Mouse (Mus musculus) testis, adult 2 months (tissue): ENCODE data around the gene Asic2. TPM values are rescaled to one million over a fixed set of nuclear protein-coding genes. Genes with fewer than 3 reads are reported as not detected.

Experiments
- H3K27ac ChIP-seq: fragments of 200-500 bp; 2 replicates; pipeline ENCODE4 v1.5.1; 2012; ENCODE audit warnings: low read depth, low read length; ENCODE audit not compliant: control insufficient read depth, insufficient read depth
- H3K27me3 ChIP-seq: fragments of 200-500 bp; 2 replicates; pipeline ENCODE4 v1.6.1; 2012; ENCODE audit warnings: mild to moderate bottlenecking, low read length, moderate library complexity; ENCODE audit not compliant: control insufficient read depth, insufficient read depth
- H3K36me3 ChIP-seq: fragments of 200-500 bp; 2 replicates; pipeline ENCODE4 v1.6.1; 2012; ENCODE audit warnings: mild to moderate bottlenecking, low read length; ENCODE audit not compliant: control insufficient read depth, insufficient read depth
- H3K4me1 ChIP-seq: fragments of 200-500 bp; 2 replicates; pipeline ENCODE4 v1.6.1; 2012; ENCODE audit warnings: low read length; ENCODE audit not compliant: control insufficient read depth, insufficient read depth
- H3K4me3 ChIP-seq: fragments of 200-500 bp; 2 replicates; pipeline ENCODE4 v1.5.1; 2012; ENCODE audit warnings: low read depth, mild to moderate bottlenecking, low read length, moderate library complexity, mixed read lengths; ENCODE audit not compliant: control insufficient read depth
- CTCF ChIP-seq: fragments of 200-500 bp; IDR thresholded peaks from 2 replicates; pipeline ENCODE4 v1.5.1; 2012; ENCODE audit warnings: low read depth, mild to moderate bottlenecking, inconsistent platforms, low read length, moderate library complexity; ENCODE audit not compliant: control insufficient read depth, insufficient read depth, insufficient replicate concordance
- POLR2A ChIP-seq: fragments of 200-500 bp; IDR thresholded peaks from 2 replicates; pipeline ENCODE4 v1.6.1; 2012; ENCODE audit warnings: low read depth, mild to moderate bottlenecking, inconsistent platforms, low read length, moderate library complexity; ENCODE audit not compliant: control insufficient read depth
- polyA plus RNA-seq: library from polyadenylated mRNA; depleted of rRNA; stranded (reverse); fragments of >200 nt; gene quantifications from 2 replicates; pipeline ENCODE4 v1.2.3, GENCODE M21; 2012

The Asic2 gene
- polyA plus RNA-seq, 1 experiment = 0.41 TPM

- no peaks in the 10 kb centered on the region for H3K27me3 ChIP-seq
- H3K27ac ChIP-seq = no peak overlapping the region
- no peaks in the 10 kb centered on the region for H3K4me1 ChIP-seq
- no peak overlapping the region for H3K4me3 ChIP-seq
- H3K36me3 ChIP-seq = no peaks in the 10 kb centered on the region
- TF ChIP-seq POLR2A (no peak), CTCF (no peak)
Observed at GRCm38 (mm10) chr11:81060077-81060476, 908.2 kb downstream of the Asic2 start.

DNA sequence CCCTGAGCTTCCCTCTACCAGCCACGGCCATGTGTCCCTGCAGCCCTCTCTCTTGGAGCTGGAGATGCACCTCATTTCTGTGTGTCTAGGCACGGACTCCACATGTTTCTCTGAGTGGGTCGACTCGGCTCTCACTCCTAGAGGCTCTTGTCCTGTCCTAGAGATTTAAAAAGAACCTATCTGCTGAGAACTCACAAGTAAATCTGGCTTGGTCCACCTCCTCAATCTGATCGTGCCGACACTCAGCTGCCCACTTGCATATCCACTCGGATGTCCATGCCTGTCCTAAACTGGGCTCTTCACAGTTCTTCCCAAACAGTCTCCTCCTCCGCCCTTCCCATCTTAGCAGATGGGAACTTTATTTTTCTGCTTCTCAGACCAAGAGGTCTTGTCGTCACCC lies 908.7 kb downstream of the Asic2 start:
- no peak overlapping the region for H3K4me3 ChIP-seq
- no peaks in the 10 kb centered on the region for H3K4me1 ChIP-seq
- no peaks in the 10 kb centered on the region for H3K27me3 ChIP-seq
- H3K36me3 ChIP-seq = no peaks in the 10 kb centered on the region
- H3K27ac ChIP-seq = no peak overlapping the region
- TF ChIP-seq CTCF = no peak
- TF ChIP-seq POLR2A = no peak

- Histone ChIP-seq H3K4me3 (no peak overlapping the region), H3K27ac (no peak overlapping the region), H3K4me1 (no peaks in the 10 kb centered on the region), H3K36me3 (no peaks in the 10 kb centered on the region), H3K27me3 (no peaks in the 10 kb centered on the region)
- no peak for TF ChIP-seq POLR2A
- TF ChIP-seq CTCF = no peak
Observed at GRCm38 (mm10) chr11:81057506-81057905, 910.8 kb downstream of the Asic2 start.

DNA sequence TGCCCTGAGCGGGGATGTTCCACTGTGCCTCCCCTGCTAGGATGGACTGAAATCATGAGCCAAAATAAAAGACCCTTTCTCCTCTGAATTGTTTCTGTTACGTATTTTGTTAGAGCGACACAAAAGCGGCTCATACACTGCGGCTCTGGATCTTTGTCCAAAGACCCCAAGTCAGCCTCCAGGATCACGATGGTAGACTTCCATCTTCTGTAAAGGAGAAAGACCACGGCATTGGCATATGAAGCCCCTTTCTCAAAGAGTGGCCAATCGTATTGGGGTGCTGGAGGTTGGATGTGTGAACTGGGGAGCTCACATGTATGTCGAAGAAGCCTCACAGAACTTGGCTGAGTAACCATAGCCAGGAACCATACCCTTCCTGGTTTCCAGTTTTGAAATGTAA lies 911.5 kb downstream of the Asic2 start:
- no peaks in the 10 kb centered on the region for H3K36me3 ChIP-seq
- TF ChIP-seq CTCF (no peak), POLR2A (no peak)
- H3K4me3 ChIP-seq = no peak overlapping the region
- no peaks in the 10 kb centered on the region for H3K27me3 ChIP-seq
- H3K27ac ChIP-seq = no peak overlapping the region
- no peaks in the 10 kb centered on the region for H3K4me1 ChIP-seq

- Histone ChIP-seq H3K27me3 (no peaks in the 10 kb centered on the region), H3K4me1 (no peaks in the 10 kb centered on the region), H3K36me3 (no peaks in the 10 kb centered on the region), H3K27ac (no peak overlapping the region), H3K4me3 (no peak overlapping the region)
- TF ChIP-seq POLR2A = no peak
Observed at GRCm38 (mm10) chr11:81055446-81056145, 912.7 kb downstream of the Asic2 start.

GRCm38 (mm10) chr11:81053826-81054225 lies 914.4 kb downstream of the Asic2 start:
- Histone ChIP-seq H3K4me1 (no peaks in the 10 kb centered on the region), H3K27ac (no peak overlapping the region), H3K27me3 (no peaks in the 10 kb centered on the region), H3K4me3 (no peak overlapping the region), H3K36me3 (no peaks in the 10 kb centered on the region)
- TF ChIP-seq CTCF = no peak
- TF ChIP-seq POLR2A = no peak

DNA sequence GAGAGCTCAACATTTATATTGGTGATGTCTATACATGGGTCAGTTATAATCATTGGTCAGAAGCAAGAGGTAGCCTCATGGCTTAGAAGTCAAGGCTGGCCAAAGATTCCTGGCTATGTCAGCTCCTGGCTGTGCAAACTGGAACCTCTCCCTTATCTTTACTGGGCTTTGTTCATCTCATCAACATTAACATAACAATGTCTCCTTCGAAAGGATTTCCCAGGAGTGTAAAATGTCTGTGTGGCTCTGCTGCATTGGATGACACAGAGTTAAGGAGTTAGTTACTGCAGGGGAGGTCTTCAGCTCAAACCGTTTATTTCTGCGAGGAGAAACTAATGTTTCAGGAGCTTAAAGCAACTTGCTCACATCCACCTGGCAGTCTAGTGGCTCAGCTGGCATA lies 926.6 kb downstream of the Asic2 start:
- Histone ChIP-seq H3K27ac (no peak overlapping the region), H3K4me3 (no peak overlapping the region), H3K4me1 (no peaks in the 10 kb centered on the region), H3K36me3 (no peaks in the 10 kb centered on the region), H3K27me3 (no peaks in the 10 kb centered on the region)
- TF ChIP-seq CTCF (no peak), POLR2A (no peak)

- H3K36me3 ChIP-seq = no peaks in the 10 kb centered on the region
- H3K27me3 ChIP-seq = no peaks in the 10 kb centered on the region
- no peaks in the 10 kb centered on the region for H3K4me1 ChIP-seq
- TF ChIP-seq CTCF (no peak), POLR2A (no peak)
- no peak overlapping the region for H3K4me3 ChIP-seq
- no peak overlapping the region for H3K27ac ChIP-seq
Observed at GRCm38 (mm10) chr11:81039976-81040375, 928.3 kb downstream of the Asic2 start.
